Mouse (Mus musculus): ENCODE results near the gene Kcnd3.
"Not testable (repeated sequence)": the region's sequence is repeated elsewhere in the genome, so short reads cannot be mapped to it uniquely, and the experiment has no call there.

The Kcnd3 gene

DNA sequence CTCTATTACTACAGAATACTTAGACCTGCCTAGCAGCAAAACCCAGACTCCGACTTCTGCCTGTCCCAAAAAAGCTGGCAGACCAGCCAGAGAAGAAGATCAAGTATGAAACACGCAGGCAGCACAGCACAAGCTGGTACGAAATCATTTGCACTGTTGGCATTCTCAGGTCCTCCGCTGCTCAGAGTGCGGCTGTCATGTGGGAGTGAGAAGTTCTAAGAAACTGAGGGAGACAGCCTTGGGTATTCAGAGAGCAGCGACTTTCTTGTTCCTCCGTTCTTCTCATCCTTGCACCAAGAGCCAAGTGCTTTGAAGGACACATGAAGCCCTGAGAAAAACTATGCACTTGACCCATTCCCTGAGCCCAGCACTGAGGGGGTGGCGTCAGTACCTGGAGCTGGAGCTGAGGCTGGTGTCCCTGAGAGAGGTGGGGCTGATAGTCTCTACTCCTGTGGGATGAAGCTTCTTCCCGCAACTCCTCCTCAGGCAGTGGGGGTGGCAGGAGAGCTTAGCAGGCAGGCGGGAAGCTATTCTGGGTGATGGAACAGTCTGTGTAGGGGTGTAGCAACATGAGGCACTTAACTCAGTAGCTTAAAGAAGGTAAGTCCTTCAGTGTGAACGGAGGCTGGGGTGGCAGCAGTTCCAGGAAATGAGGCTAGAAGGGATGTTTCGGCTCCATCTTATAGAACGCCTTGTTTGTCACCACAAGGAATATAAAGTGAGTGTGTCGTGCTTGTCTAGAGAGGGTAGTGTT is 241.4 kb downstream of the Kcnd3 start:
- no peaks in the 10 kb centered on the region for H3K36me3 ChIP-seq (ENCODE audit: control insufficient read depth, insufficient read depth, low read length, poor library complexity, severe bottlenecking)
- no peaks in the 10 kb centered on the region for H3K27me3 ChIP-seq (ENCODE audit: control insufficient read depth, insufficient read depth, low read length, poor library complexity, severe bottlenecking)
- no peak for DNase-seq (ENCODE audit: low read depth, low spot score)

DNA sequence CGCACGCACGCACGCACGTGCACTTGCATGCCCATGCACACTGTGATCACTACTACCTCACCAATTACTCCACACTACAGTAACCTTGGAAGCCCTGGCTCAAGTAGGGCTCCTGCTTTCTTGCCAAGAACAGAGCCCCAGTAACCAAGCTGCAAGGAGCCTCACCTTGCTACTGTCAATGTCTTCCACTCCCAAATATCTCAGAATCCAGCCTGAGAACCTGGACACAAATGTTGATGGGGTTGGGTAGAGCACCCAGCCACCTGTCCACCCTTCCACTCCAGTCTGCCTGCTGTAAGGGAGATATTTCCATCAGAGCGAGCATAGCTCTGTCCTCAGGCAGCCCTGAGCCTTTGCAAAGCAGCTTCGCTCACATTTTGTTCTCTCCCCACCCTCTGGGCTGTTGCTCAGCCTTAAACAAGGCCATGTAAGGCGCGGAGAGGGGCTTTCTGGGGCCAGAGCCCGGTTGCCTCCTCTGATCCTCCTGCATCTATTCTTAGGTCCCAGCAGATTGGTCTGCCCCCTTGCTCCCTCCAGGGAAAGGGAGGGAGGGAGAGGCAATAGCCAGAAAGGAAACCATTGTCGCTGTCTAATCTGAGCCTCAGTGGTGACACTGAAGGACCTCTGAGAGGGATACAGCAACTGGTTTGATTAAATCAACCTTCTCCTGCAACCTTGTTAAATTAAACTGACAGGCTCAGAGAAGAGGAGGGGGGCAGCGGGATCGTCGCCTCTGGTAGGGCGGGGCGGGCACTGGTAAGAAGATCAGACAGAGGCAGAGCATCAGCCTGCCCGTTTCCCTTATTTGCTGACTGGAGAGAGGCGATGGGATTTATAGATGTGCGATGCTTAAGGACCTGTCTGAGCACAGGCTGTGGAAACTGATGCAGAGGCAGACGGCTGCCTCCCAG is 243.6 kb downstream of the Kcnd3 start:
- DNase-seq (ENCODE audit: low read depth, low spot score) = no peak
- H3K36me3 ChIP-seq (ENCODE audit: control insufficient read depth, insufficient read depth, low read length, poor library complexity, severe bottlenecking) = no peaks in the 10 kb centered on the region
- H3K27me3 ChIP-seq (ENCODE audit: control insufficient read depth, insufficient read depth, low read length, poor library complexity, severe bottlenecking) = no peaks in the 10 kb centered on the region

DNA sequence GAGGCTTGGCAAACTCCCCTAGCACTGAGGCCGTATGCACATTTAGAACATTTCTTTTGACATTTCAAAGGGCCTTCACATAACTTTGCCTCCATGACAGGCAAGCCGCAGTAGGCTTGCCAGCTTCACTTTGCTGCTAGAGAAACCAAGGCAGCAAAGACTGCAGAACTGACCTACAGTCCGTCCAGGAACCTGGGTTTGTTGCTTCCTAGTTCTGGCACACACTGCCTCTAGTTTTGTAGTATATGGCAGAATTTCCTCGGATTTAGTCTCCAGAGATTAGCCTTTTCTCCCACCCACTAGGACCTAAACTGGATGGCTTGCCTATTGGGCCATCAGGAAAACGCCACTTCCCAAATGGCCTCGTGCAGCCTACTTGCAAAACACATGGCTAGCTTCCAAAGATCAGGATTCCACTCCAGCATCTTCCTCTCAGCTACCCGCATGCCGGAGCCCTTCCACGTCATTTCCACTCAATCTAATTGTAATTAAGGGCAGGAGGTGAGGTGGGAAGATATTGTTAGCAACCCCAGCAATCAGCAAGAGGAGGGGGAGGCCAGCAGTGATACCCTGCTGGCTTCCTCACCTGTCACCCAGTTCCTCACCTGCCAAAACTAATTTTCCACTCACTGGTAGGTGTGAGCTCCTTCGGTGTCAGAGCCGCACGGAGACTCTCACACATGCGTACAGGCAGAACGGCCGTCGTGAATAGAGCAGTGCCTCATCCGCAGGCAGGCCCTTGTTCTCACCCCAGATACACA is 244.4 kb downstream of the Kcnd3 start:
- no peaks in the 10 kb centered on the region for H3K36me3 ChIP-seq (ENCODE audit: control insufficient read depth, insufficient read depth, low read length, poor library complexity, severe bottlenecking)
- no peak for DNase-seq (ENCODE audit: low read depth, low spot score)
- H3K27me3 ChIP-seq (ENCODE audit: control insufficient read depth, insufficient read depth, low read length, poor library complexity, severe bottlenecking) = no peaks in the 10 kb centered on the region

DNA sequence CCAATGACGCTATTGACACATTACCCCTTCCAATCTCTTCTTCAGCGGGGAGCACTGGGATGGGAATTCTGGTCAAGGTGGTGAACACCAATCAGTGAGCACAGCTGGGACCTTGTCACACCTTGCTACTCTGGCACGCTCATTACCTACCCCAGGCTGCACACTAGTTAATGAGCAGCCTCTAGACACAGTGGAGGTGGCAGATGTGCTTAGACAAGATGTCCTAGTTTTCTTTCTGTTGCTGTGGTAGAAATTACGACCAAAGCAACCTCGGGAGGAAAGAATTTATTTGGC is 245.0 kb downstream of the Kcnd3 start:
- Histone ChIP-seq H3K36me3 (ENCODE audit: control insufficient read depth, insufficient read depth, low read length, poor library complexity, severe bottlenecking) (no peaks in the 10 kb centered on the region), H3K27me3 (ENCODE audit: control insufficient read depth, insufficient read depth, low read length, poor library complexity, severe bottlenecking) (no peaks in the 10 kb centered on the region)
- DNase-seq (ENCODE audit: low read depth, low spot score) = no peak

DNA sequence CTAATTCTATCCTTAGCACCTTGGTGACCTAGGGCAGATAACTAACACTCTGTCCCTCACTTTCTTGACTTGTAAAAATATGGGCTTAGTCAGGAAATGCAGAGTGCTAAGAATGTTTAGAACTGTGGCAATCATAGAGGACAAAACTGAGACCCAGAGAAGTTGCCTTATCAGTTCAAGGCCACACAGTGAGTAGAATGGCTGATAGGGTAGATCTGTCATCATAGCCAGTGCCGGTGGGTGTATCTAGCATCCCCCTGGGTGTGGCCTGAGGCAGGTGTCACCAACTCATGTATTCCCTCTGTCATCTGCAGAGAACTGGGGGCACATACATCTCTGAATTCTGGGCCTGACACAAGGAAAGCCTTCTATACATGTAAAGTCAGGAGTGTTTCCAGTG is 246.2 kb downstream of the Kcnd3 start:
- DNase-seq (ENCODE audit: low read depth, low spot score) = no peak
- H3K27me3 ChIP-seq (ENCODE audit: control insufficient read depth, insufficient read depth, low read length, poor library complexity, severe bottlenecking) = no peaks in the 10 kb centered on the region

DNA sequence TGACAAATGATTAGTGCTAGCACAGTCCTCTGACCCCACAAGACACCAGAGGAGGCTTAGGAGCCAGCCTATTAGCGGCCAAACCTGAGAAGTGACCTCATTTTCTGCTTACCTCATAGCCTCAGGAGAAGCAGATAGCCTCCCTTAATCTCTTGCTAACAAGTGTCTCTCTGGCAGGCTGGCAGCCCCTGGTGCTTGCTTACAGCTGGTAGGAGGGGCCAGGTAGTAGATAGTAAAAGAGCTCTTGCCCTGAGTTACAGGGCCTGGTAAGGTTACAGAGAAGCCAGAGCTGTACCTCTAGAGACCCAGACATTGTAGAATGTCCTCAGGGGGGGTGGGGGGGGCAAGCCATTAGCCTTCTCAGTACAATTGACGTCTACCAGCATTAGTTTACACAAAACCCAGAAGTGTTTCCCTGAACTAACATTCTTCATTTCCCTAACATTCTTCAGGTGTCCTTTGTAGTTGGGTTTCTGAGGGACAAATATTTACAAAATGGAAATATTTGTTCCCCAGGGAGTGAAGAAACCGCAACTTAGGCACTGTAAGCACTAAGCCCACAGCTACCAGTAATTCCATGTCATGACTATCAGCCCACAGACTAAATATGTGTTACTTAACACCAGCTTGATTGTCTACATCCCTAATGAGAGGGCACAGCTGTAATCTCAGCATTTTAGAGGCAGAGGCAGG is 247.3 kb downstream of the Kcnd3 start:
- no peak for DNase-seq (ENCODE audit: low read depth, low spot score)
- Histone ChIP-seq H3K27me3 (ENCODE audit: control insufficient read depth, insufficient read depth, low read length, poor library complexity, severe bottlenecking) (no peaks in the 10 kb centered on the region), H3K36me3 (ENCODE audit: control insufficient read depth, insufficient read depth, low read length, poor library complexity, severe bottlenecking) (no peaks in the 10 kb centered on the region)

More for the DNA sequence above, 246.2 kb downstream of the Kcnd3 start:
- no peaks in the 10 kb centered on the region for H3K36me3 ChIP-seq (ENCODE audit: control insufficient read depth, insufficient read depth, low read length, poor library complexity, severe bottlenecking)

DNA sequence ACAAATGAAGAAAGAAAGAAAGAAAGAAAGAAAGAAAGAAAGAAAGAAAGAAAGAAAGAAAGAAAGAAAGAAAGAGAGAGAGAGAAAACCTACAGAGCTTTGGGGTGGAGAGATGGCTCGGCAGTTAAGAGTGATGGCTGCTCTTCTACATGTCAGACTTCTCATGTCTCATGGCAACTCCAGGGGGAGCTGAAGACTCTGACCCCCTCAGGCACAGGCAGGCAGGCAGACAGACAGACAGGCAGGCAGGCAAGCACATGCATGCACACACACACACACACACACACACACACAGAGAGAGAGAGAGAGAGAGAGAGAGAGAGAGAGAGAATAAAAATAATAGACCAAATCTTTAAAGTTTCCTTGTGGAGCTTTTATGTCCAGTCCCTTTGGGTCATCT is 248.7 kb downstream of the Kcnd3 start:
- not testable (repeated sequence) for H3K27me3 ChIP-seq (ENCODE audit: control insufficient read depth, insufficient read depth, low read length, poor library complexity, severe bottlenecking); H3K36me3 ChIP-seq (ENCODE audit: control insufficient read depth, insufficient read depth, low read length, poor library complexity, severe bottlenecking); DNase-seq (ENCODE audit: low read depth, low spot score)

DNA sequence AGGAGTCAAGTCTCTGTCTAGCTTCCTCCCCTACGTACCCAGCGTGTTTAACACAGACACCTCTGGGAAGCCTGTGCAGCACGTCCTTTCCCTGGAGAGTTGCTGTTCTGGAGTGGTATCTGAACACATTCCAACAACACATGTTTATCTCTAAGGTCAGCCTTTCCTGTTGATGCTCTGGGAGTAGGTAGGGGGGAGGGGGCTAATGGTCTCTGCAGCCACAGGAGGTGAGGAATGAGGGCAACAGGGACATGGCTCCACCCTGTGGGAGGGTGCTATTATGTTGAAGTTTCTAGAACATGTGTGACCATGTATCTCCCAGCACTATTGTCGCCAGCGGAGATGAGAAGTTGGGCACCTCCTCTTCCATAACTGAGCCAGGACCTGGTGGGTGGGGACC is 249.3 kb downstream of the Kcnd3 start:
- no peaks in the 10 kb centered on the region for H3K27me3 ChIP-seq (ENCODE audit: control insufficient read depth, insufficient read depth, low read length, poor library complexity, severe bottlenecking)
- H3K36me3 ChIP-seq (ENCODE audit: control insufficient read depth, insufficient read depth, low read length, poor library complexity, severe bottlenecking) = no peaks in the 10 kb centered on the region
- DNase-seq (ENCODE audit: low read depth, low spot score) = no peak

DNA sequence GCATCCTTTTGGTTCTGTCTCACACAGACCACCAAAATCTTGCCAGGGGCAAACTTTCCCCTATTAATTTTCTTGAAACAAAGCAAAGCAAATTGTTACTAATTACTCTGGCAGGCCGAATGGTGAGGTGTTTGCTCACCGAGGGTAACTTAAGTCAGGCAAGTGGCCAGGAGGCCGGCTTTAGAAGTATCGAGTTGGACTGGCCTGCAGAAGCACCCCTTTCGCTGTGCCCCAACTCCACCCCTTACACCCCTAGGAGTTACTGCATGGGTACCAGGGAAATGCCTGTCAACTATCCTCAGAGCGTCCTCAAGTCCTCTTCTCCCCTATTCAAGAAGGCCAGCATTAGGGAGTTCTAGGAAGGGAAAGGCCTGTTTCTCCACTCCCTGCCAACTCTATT is 251.4 kb downstream of the Kcnd3 start:
- no peaks in the 10 kb centered on the region for H3K36me3 ChIP-seq (ENCODE audit: control insufficient read depth, insufficient read depth, low read length, poor library complexity, severe bottlenecking)
- no peak for DNase-seq (ENCODE audit: low read depth, low spot score)

DNA sequence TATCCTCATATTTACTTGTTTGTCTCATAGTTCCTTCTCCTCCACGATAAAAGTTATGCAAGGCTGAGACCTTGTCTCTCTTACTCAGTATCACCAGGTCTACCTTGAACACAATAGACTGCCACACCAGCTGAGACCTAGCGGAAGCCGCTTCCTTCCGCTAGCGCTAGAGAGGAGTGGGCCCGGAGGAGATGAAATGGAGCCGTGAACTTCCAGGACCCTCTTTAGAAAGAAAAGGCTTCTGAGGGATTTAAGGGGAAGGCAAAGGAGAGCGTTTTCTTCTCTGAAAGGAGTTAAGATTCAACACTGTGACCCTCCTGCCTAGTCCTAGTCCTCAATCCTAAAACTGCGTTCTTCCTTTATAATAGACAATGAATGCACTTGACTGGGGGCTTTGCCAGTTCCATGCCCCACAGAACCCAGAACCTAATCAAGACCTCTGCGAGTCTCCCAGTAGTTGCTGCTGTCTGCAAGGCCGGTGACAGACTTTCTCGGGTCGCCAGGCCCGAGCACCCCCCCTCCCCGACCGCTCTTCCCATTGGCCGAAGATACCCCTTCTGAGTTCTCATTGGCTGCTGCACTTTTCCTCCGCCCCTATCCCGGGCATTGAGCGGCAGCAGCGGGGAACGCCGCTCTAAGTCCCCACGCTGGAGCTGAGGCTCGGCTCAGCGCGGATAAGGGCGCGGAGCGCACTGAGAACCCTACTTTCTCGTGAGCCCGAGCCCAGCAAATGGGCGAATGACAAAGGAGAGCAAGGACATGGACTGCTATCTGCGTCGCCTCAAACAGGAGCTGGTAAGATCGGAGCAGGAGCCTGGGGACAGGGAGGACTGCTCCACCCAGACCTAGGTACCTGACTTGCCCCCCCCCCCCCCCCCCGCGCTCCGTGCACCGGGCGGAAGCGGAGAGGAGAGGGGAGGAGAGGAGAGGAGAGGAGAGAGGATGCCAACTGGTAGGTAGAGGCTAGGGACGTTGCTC is 252.2 kb downstream of the Kcnd3 start, which contains the start of gene Inka2:
Inka2 (plus strand) TSS at position 569 of the 978 bp plus-strand sequence.
- peak; percentile 73 for DNase-seq (ENCODE audit: low read depth, low spot score)
- H3K27me3 ChIP-seq (ENCODE audit: control insufficient read depth, insufficient read depth, low read length, poor library complexity, severe bottlenecking) = no peaks in the 10 kb centered on the region
- no peaks in the 10 kb centered on the region for H3K36me3 ChIP-seq (ENCODE audit: control insufficient read depth, insufficient read depth, low read length, poor library complexity, severe bottlenecking)

More for the DNA sequence above, 251.4 kb downstream of the Kcnd3 start:
- H3K27me3 ChIP-seq (ENCODE audit: control insufficient read depth, insufficient read depth, low read length, poor library complexity, severe bottlenecking) = no peaks in the 10 kb centered on the region

DNA sequence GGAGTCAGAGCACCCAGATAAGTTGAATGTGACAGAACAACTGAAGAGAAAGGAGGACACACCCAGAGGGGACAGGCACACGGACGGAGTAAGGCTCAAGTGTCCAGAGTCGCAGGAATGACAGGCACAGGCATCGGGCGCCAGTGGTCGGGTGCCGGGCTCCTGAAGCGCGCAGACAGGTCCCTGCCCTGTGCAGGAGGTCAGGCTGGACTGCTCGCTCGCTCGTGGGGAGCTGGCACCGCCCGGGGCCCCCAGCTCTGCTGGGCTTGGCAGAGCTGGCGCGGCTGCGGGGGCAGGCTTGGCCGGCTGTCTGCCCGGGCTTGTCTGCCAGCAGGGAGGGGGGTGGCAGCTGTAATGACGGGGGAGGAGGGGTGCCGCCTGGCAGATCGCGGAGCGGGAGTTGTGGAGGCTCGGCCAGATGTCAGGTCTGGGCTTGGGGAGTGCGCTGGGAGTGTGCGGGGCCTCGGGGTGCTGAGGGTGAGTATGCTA is 253.0 kb downstream of the Kcnd3 start:
- H3K27me3 ChIP-seq (ENCODE audit: control insufficient read depth, insufficient read depth, low read length, poor library complexity, severe bottlenecking) = no peaks in the 10 kb centered on the region
- no peaks in the 10 kb centered on the region for H3K36me3 ChIP-seq (ENCODE audit: control insufficient read depth, insufficient read depth, low read length, poor library complexity, severe bottlenecking)
- peak; percentile 41 for DNase-seq (ENCODE audit: low read depth, low spot score)

DNA sequence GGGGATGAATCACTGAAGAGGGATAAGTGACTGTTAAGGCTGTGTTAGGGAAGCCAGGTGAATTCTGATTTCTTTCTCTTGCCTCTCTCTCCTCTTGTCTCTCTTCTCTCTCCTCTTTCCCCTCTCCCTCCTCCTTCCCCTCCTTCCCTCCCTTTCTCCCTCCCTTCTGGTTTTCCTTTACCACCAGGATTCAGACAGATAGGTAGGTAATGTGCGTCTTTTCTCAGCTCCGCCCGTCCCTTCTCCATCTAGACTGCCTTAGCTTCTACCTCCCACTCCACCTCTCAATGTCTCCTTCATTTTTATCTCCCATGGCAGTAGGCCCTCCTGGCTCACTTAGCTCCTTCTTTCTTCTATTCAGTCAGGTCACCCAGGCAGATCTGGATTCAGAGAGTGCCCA is 253.4 kb downstream of the Kcnd3 start:
- no peak for DNase-seq (ENCODE audit: low read depth, low spot score)
- Histone ChIP-seq H3K36me3 (ENCODE audit: control insufficient read depth, insufficient read depth, low read length, poor library complexity, severe bottlenecking) (no peaks in the 10 kb centered on the region), H3K27me3 (ENCODE audit: control insufficient read depth, insufficient read depth, low read length, poor library complexity, severe bottlenecking) (no peaks in the 10 kb centered on the region)

DNA sequence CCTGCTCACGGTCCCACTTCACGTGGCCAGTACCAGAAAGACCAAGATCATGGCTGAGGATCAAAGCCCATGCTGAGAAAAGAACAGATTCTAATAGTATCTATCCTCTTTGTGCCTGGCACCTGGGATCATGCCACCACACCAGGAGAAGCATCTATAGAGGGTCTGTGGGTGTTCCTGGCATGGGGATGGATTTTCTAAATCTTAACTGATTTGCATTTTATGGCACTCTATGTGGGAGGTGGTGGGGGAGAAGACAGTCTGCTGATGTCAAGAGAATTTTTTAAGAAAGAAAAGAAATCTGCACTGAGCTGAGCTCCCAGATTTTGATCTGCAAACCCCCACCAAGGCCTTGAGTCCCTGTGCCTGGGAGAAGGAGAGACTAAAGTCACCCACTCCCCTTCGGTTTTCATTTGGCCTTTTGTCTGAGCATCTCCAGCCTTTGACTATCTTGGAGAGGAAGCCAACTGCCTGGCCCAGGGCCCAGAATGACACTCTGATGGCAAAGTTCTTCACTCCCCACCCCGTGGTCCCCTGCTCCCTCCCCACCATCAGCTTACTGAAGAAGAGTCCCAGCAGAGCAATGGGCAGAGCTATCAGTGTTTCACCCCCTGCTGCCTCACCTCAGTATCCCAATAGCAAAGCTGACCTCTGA is 254.4 kb downstream of the Kcnd3 start:
- no peak for DNase-seq (ENCODE audit: low read depth, low spot score)
- H3K36me3 ChIP-seq (ENCODE audit: control insufficient read depth, insufficient read depth, low read length, poor library complexity, severe bottlenecking) = no peaks in the 10 kb centered on the region
- H3K27me3 ChIP-seq (ENCODE audit: control insufficient read depth, insufficient read depth, low read length, poor library complexity, severe bottlenecking) = no peaks in the 10 kb centered on the region
